Mouse (Mus musculus) stomach, postnatal 0 days (tissue): Measurements from ENCODE around the gene Slamf8.

Source experiments
- CTCF ChIP-seq: IDR thresholded peaks from 2 replicates; pipeline ENCODE4 v1.5.1; 2016; ENCODE audit warnings: antibody characterized with exemption, low read depth, mild to moderate bottlenecking, moderate library complexity
- EP300 ChIP-seq: optimal IDR thresholded peaks from 2 replicates; pipeline ENCODE3; 2016; ENCODE audit warnings: antibody characterized with exemption

GRCm38 (mm10) chr1:172563465-172563828 lies 26.9 kb downstream of the Slamf8 start:
- no peak for TF ChIP-seq CTCF
- TF ChIP-seq EP300: no peak
